Mouse (Mus musculus): ENCODE measurements around the gene G3bp2. TPM values are rescaled to one million over a fixed set of nuclear protein-coding genes. Genes with fewer than 3 reads are reported as not detected.
A peak's percentile ranks its signal among the peaks of the same experiment; 100 is the strongest.
"Not testable (repeated sequence)": the region's sequence is repeated elsewhere in the genome, so short reads cannot be mapped to it uniquely, and the experiment has no call there.

Gene G3bp2
- total RNA-seq (2022): 100 to 1,000 TPM; 152 to 167 (median 162) TPM

GRCm38 (mm10) chr5:92083417-92084038, at the start of gene G3bp2:
Gene G3bp2, minus strand, starts transcription at chr5:92083719.
- peak; percentile 96 for DNase-seq

GRCm38 (mm10) chr5:92133006-92133405, 49.5 kb upstream of the G3bp2 start:
- not testable (repeated sequence) for DNase-seq

DNA sequence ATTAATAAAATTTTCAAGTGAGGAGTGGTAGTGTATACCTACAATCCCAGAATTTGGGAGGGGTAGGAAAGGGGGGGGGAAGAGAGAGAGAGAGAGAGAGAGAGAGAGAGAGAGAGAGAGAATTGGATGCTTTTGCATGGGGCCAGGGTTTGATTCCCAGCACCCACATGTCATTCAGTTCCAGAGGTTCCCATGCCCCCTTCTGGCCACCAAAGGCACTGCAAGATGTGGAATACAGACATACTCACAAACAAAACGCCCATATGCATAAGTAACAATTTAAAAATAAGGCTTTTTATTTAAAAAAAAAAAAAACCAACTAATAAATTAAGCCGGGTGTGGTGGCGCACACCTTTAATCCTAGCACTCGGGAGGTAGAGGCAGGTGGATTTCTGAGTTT, 48.6 kb upstream of the G3bp2 start:
- no peak for DNase-seq

- no peak for DNase-seq
These were observed 46.6 kb upstream of the G3bp2 start for GRCm38 (mm10) chr5:92130040-92130682.

DNA sequence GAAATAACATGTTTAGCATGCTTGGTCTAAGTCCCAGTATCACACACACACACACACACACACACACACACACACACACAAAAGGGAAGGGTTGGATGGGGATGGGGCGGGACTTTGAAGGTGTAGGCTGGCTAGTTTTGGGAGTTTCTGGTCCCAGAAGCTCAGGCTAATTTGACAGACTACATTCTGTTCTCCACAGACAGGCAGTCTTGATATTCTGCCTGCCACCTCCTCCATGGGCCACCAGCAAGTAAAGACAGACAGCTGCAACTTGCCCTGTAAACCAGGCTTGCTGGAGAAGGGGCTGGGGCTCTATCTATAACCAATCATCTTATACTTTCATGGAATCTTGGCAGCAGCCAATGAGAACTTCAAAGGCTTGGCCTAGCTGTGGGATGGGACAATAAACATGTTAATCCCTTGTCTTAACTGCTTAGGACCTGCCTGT, 45.8 kb upstream of the G3bp2 start:
- DNase-seq: no peak

DNA sequence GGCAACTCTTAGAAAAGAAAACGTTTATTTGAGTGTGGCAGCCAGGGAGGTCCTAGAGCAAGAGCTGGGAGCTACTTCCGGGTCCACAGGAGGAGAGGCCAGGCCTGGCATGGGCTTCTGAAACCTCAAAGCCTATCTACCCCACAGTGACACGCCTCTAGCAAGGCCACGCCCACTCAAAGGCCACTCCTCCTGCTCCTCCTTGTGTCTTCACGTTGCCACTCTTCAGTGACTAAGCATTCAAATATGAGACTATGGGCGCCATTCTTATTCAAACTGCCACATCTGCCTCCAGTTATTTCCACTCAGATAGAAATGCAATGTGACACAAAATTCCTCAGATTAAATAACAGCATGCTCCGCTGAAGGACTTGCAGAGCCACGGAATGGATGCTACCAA, 45.1 kb upstream of the G3bp2 start:
- no peak for DNase-seq

DNA sequence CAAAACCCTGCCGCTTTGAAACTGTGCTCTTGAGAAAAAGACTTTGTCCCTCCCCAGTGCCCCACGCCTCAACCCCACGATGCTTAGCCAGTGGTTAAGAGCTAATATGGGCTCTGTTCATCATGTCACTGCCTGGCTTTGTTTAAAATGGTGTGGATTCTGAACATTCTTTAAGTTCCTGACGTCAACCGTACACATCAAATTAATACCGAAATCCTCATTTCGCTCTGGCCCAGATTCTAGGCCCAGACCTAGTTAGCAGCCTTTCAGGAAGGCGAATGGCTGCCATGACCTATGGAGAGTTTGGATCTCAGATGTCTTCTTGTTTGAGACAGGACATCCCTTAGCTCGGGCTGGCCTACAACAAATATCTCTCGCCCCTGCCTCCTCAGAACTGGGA, 44.2 kb upstream of the G3bp2 start:
- DNase-seq: no peak

DNA sequence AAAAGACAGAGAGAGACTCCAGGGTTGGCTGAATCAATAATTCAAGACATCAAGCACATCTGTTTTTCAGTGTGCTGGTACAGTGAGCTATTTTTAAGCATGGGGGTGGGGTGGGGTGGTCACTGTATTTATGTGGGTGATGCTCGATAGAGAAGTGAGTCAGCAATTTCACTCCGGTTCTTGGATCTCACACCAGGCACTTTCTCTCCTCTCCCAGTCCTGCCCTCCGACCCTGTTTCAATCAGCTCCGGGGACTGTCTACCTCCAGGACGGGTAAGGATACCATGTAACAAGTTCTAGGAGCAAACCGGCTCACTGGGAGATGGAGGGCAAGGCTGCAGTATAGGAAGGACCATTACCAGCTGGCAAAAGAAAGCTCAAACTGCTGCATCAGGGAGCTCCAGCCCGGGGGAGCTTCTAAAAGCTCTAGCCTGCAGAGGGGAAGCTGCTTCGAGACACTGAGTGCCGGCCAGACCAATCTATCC, 43.7 kb upstream of the G3bp2 start:
- DNase-seq: no peak

- DNase-seq: no peak
These were observed 41.9 kb upstream of the G3bp2 start for GRCm38 (mm10) chr5:92125446-92125845.

- no peak for DNase-seq
These were observed 38.1 kb upstream of the G3bp2 start for GRCm38 (mm10) chr5:92121636-92122035.

- DNase-seq: peak; percentile 76
These were observed 34.4 kb upstream of the G3bp2 start for GRCm38 (mm10) chr5:92117823-92118403.

GRCm38 (mm10) chr5:92114939-92115338, 31.4 kb upstream of the G3bp2 start:
- DNase-seq: no peak

DNA sequence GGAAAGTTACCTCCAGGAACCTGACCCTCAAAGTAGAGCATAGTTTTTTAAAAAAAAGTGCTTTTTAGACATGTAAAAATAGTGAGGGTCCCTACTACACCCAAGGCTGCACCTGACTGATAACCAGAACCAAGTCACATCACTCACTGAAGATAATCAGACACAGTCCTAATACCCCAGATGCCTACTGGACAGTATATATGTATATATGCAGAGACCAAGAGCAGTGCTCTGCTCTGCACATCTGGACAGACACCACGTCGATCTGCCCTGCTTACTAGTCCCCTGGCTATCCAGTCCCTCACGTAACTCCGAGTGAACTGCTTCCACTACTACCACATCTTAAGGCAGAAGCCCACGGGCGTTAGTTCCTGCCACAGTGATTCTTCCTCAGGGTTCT, 30.7 kb upstream of the G3bp2 start:
- no peak for DNase-seq

GRCm38 (mm10) chr5:92113484-92113883, 30.0 kb upstream of the G3bp2 start:
- DNase-seq: no peak

DNA sequence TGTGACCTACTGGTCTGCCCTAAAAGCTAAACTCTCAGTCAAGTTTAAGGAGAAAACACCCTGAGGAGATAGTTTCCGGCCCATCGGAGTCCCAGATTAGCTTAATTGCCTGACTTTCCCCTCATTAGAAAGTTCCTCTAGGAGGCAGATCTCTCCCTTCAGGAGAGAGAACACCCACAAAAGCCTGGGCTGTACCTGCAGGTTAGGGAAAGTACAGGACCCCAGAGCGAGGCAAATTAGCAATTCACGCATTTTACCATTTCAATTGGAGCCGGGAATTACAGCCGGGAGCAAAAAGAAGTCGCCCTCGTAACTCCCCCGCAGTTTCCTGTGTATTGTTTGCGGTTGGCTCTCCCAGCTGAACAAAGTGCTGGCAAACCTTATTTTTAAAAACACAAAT, 29.1 kb upstream of the G3bp2 start:
- no peak for DNase-seq

- DNase-seq: no peak
These were observed 28.7 kb upstream of the G3bp2 start for GRCm38 (mm10) chr5:92112175-92112574.

- DNase-seq: no peak
These were observed 27.4 kb upstream of the G3bp2 start for GRCm38 (mm10) chr5:92110818-92111355.

DNA sequence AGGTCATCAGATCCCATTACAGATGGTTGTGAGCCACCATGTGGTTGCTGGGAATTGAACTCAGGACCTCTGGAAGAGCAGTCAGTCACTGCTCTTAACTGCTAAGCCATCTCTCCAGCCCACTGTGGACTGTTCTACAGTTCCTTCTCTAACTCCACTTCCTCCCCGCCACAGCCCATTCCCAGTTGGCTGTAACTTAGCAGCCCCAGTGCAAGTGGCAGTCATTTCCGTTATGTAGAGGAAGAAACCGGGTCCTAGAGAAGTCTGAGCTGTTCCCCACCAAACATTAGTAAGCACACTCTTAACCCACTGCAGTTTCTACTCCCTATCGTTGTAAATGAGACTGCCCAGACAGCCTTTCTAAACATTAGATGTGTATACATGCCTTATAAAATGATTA, 23.8 kb upstream of the G3bp2 start:
- no peak for DNase-seq

- no peak for DNase-seq
These were observed 23.0 kb upstream of the G3bp2 start for GRCm38 (mm10) chr5:92106327-92107125.

GRCm38 (mm10) chr5:92103816-92104415, 20.4 kb upstream of the G3bp2 start:
- DNase-seq: no peak

DNA sequence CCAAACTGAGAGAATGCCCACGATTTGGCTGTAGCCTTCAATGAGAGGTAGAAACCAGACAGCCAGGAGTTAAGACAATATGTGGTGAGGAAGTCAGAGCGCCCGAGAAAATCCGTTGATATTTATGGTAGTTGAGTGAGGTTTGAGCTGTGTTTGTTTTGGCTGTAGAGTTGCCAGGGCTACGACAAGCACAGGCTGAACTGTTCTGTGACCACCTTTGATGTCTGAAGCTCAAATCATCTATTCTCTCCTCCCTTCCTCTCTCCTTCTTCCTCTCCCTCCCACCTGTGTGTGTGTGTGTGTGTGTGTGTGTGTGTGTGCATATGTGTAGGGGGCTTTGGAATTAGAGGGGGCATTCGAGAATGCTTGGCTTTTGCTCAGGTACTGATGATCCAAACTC, 19.5 kb upstream of the G3bp2 start:
- no peak for DNase-seq

DNA sequence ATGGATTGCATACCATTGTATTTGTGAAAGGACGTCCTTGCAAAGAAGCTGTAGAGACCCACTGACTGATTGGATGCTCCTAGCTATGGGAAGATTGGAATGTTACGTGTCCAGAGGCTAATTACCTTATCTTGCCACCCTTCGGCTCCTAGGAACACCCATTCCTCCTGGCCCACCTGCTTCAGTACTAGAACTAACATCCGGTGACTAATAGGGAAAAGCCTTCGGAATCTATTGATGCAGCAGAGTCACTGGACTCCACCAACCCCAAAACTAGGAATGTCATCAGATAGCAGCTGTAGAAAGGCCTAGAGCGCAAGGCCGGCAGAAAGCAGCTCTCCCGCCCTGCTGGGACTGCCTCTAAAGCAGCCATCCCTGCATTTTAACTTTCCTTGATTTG, 18.1 kb upstream of the G3bp2 start:
- DNase-seq: no peak

All from adrenal gland, adult 8-10 months (tissue).